ENCODE assay signal across 8 mouse cellular contexts in the genomic region with DNA sequence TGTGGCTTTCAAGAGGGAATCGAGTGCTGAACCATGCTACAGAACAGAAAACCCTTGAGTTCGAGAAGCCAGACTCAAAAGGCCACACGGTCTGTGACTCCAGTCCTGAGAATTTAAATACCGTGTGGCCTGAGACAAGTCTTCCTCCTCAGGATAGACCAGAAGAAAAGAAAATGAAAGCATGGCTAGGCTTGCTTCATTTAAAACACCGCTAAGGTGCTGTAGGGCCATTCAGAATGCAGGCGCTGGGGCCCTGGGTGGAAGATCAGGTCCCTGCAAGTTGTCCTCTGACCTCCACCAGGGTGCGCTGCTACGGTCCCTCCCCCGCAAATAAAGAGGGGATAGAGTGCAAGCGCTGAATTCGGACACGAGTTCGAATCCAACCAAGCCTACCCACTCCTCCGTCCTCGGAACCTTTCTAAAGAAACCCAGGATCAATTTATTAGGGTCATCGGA. TPM values are rescaled to one million over a fixed set of nuclear protein-coding genes. Genes with fewer than 3 reads are reported as not detected.
DNase-seq lines count a peak whose midpoint lies in the region; ATAC-seq lines count a peak whose summit lies in the region.

No protein-coding gene starts in this region.

- peak; percentile 40 for ATAC-seq in CD4-positive, CD25-positive, alpha-beta regulatory T cell, adult 4 months
- ATAC-seq in heart, embryonic 11.5 days (replicated peaks; ENCODE audit: insufficient number of reproducible peaks, low FRiP score, low TSS enrichment), result peak; percentile 49; the same call in 1 of the 2 replicates
- peak; percentile 33 for ATAC-seq in kidney, embryonic 16.5 days (ENCODE audit: low FRiP score, low TSS enrichment)

- peak overlapping the region; percentile 75 for H3K4me3 ChIP-seq in heart, embryonic 11.5 days (ENCODE audit: low read depth, low read length)
- H3K4me3 ChIP-seq in kidney, embryonic 16.5 days (ENCODE audit: low read length), result peak overlapping the region; percentile 74

- no peaks in the 10 kb centered on the region for H3K27me3 ChIP-seq in heart, embryonic 11.5 days (ENCODE audit: control insufficient read depth, insufficient read depth, low read length)
- H3K27me3 ChIP-seq in kidney, embryonic 16.5 days (ENCODE audit: insufficient read depth, low read length), result no peaks in the 10 kb centered on the region

- H3K9ac ChIP-seq in heart, embryonic 11.5 days (ENCODE audit: low read depth, low read length), result peak overlapping the region; percentile 87
- peak overlapping the region; percentile 91 for H3K9ac ChIP-seq in kidney, embryonic 16.5 days (replicated peaks; ENCODE audit: low read length)

- H3K36me3 ChIP-seq in heart, embryonic 11.5 days (ENCODE audit: control insufficient read depth, insufficient read depth, low read length), result peaks cover 2% of the 10 kb centered on the region; the same call in 1 of the 2 replicates
- H3K36me3 ChIP-seq in kidney, embryonic 16.5 days (ENCODE audit: insufficient read depth, low read length), result peaks cover 9% of the 10 kb centered on the region

- intact Hi-C loops in left cerebral cortex, postnatal 36 days (cut with DNase I), result loop anchor here (10.0 kb wide), 1 partner anchor 106 kb away; no protein-coding TSS in a partner anchor

- DNase-seq in ZHBTc4 (ENCODE audit: low read depth, low spot score), result peak; percentile 87
- peak; percentile 47 to 59 for DNase-seq in cerebellum, postnatal 36 days
- peak; percentile 69 to 72 for DNase-seq in lung, postnatal 4 days
- peak; percentile 44 to 54 for DNase-seq in spleen, adult 18-20 months
- DNase-seq in left cerebral cortex, postnatal 36 days (ENCODE audit: low spot score in 2 of 2), result no peak

- peaks cover 4% of the 10 kb centered on the region; the same call in 1 of the 2 replicates for H3K4me1 ChIP-seq in heart, embryonic 11.5 days (ENCODE audit: control insufficient read depth, insufficient read depth, low read length)
- peaks cover 11% of the 10 kb centered on the region for H3K4me1 ChIP-seq in kidney, embryonic 16.5 days (ENCODE audit: insufficient read depth, low read length)

- H3K4me2 ChIP-seq in heart, embryonic 11.5 days, result peak overlapping the region; percentile 73
- peak overlapping the region; percentile 70 for H3K4me2 ChIP-seq in kidney, embryonic 16.5 days (replicated peaks; ENCODE audit: low read depth, low read length)

- no peaks in the 10 kb centered on the region for H3K9me3 ChIP-seq in heart, embryonic 11.5 days (replicated peaks; ENCODE audit: control insufficient read depth, low read length)
- H3K9me3 ChIP-seq in kidney, embryonic 16.5 days (ENCODE audit: low read length), result no peaks in the 10 kb centered on the region; the same call in 1 of the 2 replicates

- 12% methylated on average over 16 of the region's 16 CpGs for WGBS in heart, embryonic 11.5 days (ENCODE audit: insufficient replicate concordance)
- 11% methylated on average over 16 of the region's 16 CpGs for WGBS in kidney, embryonic 16.5 days

- peak overlapping the region; percentile 58 for H3K27ac ChIP-seq in heart, embryonic 11.5 days (ENCODE audit: low read depth, low read length)
- 0 out of 2 replicates have a peak overlapping the region, but pooled peaks have one; percentile 56 for H3K27ac ChIP-seq in kidney, embryonic 16.5 days (ENCODE audit: low read length)

RNA-seq across cellular contexts. Expression of a gene that starts 0.5 kb away (rescaled TPM):
- 10 to 100 TPM; 20.4 to 22.9 TPM for polyA plus RNA-seq in CD4-positive, CD25-positive, alpha-beta regulatory T cell, adult 4 months (2017; shearing (Covaris generic))
- polyA plus RNA-seq in heart, embryonic 11.5 days (2014; fragmentation: Nextera tagmentation; extraction: Ambion mirVana), result 73.7 and 77.8 TPM in 2 replicates
- polyA plus RNA-seq in kidney, embryonic 16.5 days (2015; fragmentation: Nextera tagmentation; extraction: Ambion mirVana), result 114 and 128 TPM in 2 replicates
- total RNA-seq in left cerebral cortex, postnatal 36 days (2021), result 10 to 100 TPM; 16.8 to 18.0 TPM

RNA-seq across cellular contexts. Expression of a gene that starts 25.5 kb away (rescaled TPM):
- under 1 TPM; 0.79 to 0.99 TPM for polyA plus RNA-seq in CD4-positive, CD25-positive, alpha-beta regulatory T cell, adult 4 months (2017; shearing (Covaris generic))
- polyA plus RNA-seq in heart, embryonic 11.5 days (2014; fragmentation: Nextera tagmentation; extraction: Ambion mirVana), result 0.15 and 0.19 TPM in 2 replicates
- polyA plus RNA-seq in kidney, embryonic 16.5 days (2015; fragmentation: Nextera tagmentation; extraction: Ambion mirVana), result 0.37 and 0.78 TPM in 2 replicates
- total RNA-seq in left cerebral cortex, postnatal 36 days (2021), result 10 to 100 TPM; 35.0 to 44.3 TPM

RNA-seq across cellular contexts. Expression of a gene that starts 31.2 kb away (rescaled TPM):
- polyA plus RNA-seq in CD4-positive, CD25-positive, alpha-beta regulatory T cell, adult 4 months (2017; shearing (Covaris generic)), result 10 to 100 TPM in 1 of 2 experiments, 1 to 10 TPM in 1; 8.2 to 16.3 TPM
- 77.0 and 88.9 TPM in 2 replicates for polyA plus RNA-seq in heart, embryonic 11.5 days (2014; fragmentation: Nextera tagmentation; extraction: Ambion mirVana)
- polyA plus RNA-seq in kidney, embryonic 16.5 days (2015; fragmentation: Nextera tagmentation; extraction: Ambion mirVana), result 45.7 and 69.7 TPM in 2 replicates
- total RNA-seq in left cerebral cortex, postnatal 36 days (2021), result 100 to 1,000 TPM; 294 to 334 TPM

Comparison
In these comparisons a context has a peak if more than half of its experiments do, and no peak if none do; other contexts are left out.
1. DNase-seq: peak in ZHBTc4 (single experiment), cerebellum, postnatal 36 days (2 of 2), lung, postnatal 4 days (2 of 2) and spleen, adult 18-20 months (2 of 2); none in left cerebral cortex, postnatal 36 days (0 of 2).
2. Peak in every context shown above with its lines, with median percentiles within 50 percentile points of each other: ATAC-seq.